Mouse (Mus musculus): Measurements from ENCODE around the gene Gm21985. TPM values are rescaled to one million over a fixed set of nuclear protein-coding genes. Genes with fewer than 3 reads are reported as not detected.

The Gm21985 gene
- polyA plus RNA-seq, 1 experiment = not detected

- Histone ChIP-seq H3K79me2 (ENCODE audit: control insufficient read depth, insufficient read depth) (no peaks in the 10 kb centered on the region), H3ac (ENCODE audit: control insufficient read depth, insufficient read length) (no peak overlapping the region), H3K4me2 (ENCODE audit: low read depth) (peak overlapping the region; percentile 74), H3K27me3 (ENCODE audit: control insufficient read depth, insufficient read depth, insufficient read length) (no peaks in the 10 kb centered on the region), H3K4me3 (no peak overlapping the region), H3K36me3 (ENCODE audit: control insufficient read depth, insufficient read depth) (no peaks in the 10 kb centered on the region)
- no peak for TF ChIP-seq E2F4 (IDR thresholded peaks at IDR 0.05; ENCODE audit: insufficient read depth)
- no peak for TF ChIP-seq USF1 (IDR thresholded peaks at IDR 0.05; ENCODE audit: low read depth)
- no peak for TF ChIP-seq MYOG (IDR thresholded peaks at IDR 0.05; ENCODE audit: control insufficient read depth in 1 of 3, insufficient read depth in 1 of 3, insufficient read length in 2 of 3, low read depth in 2 of 3)
- TF ChIP-seq MAX (IDR thresholded peaks at IDR 0.05; ENCODE audit: low read depth) = no peak
- no peak for TF ChIP-seq MYOD1 (IDR thresholded peaks at IDR 0.05; ENCODE audit: control insufficient read depth in 1 of 3, insufficient read length in 2 of 3, low read depth in 2 of 3)
- no peak for TF ChIP-seq REST (IDR thresholded peaks at IDR 0.05; ENCODE audit: insufficient read depth, insufficient read length)
- TF ChIP-seq CEBPB (IDR thresholded peaks at IDR 0.05; ENCODE audit: insufficient read depth, poor library complexity, severe bottlenecking) = no peak
- no peak for TF ChIP-seq POLR2AphosphoS2 (IDR thresholded peaks at IDR 0.05; ENCODE audit: insufficient read length, low read depth)
- no peak for TF ChIP-seq TCF3 (IDR thresholded peaks at IDR 0.05; ENCODE audit: insufficient read length, low read depth)
- no peak for TF ChIP-seq POLR2A (IDR thresholded peaks at IDR 0.05; ENCODE audit: insufficient read length, low read depth)
- TF ChIP-seq TCF12 (IDR thresholded peaks at IDR 0.05; ENCODE audit: insufficient read depth, poor library complexity, severe bottlenecking) = no peak
- TF ChIP-seq SRF (IDR thresholded peaks at IDR 0.05; ENCODE audit: control insufficient read depth, insufficient read length, low read depth) = no peak
Measured at GRCm38 (mm10) chr2:112309161-112309600, 43.1 kb downstream of the Gm21985 start.

- Histone ChIP-seq H3ac (ENCODE audit: control insufficient read depth, insufficient read length) (no peak overlapping the region), H3K4me2 (ENCODE audit: low read depth) (no peak overlapping the region), H3K4me3 (no peak overlapping the region), H3K79me2 (ENCODE audit: control insufficient read depth, insufficient read depth) (no peaks in the 10 kb centered on the region), H3K36me3 (ENCODE audit: control insufficient read depth, insufficient read depth) (no peaks in the 10 kb centered on the region), H3K27me3 (ENCODE audit: control insufficient read depth, insufficient read depth, insufficient read length) (no peaks in the 10 kb centered on the region)
- TF ChIP-seq E2F4 (IDR thresholded peaks at IDR 0.05; ENCODE audit: insufficient read depth) (no peak), REST (IDR thresholded peaks at IDR 0.05; ENCODE audit: insufficient read depth, insufficient read length) (no peak), MAX (IDR thresholded peaks at IDR 0.05; ENCODE audit: low read depth) (no peak), TCF12 (IDR thresholded peaks at IDR 0.05; ENCODE audit: insufficient read depth, poor library complexity, severe bottlenecking) (no peak), USF1 (IDR thresholded peaks at IDR 0.05; ENCODE audit: low read depth) (no peak), CEBPB (IDR thresholded peaks at IDR 0.05; ENCODE audit: insufficient read depth, poor library complexity, severe bottlenecking) (no peak), TCF3 (IDR thresholded peaks at IDR 0.05; ENCODE audit: insufficient read length, low read depth) (no peak)
Measured at GRCm38 (mm10) chr2:112315638-112316037, 49.5 kb downstream of the Gm21985 start.

GRCm38 (mm10) chr2:112318227-112318626 lies 52.1 kb downstream of the Gm21985 start:
- Histone ChIP-seq H3K27me3 (ENCODE audit: control insufficient read depth, insufficient read depth, insufficient read length) (no peaks in the 10 kb centered on the region), H3K36me3 (ENCODE audit: control insufficient read depth, insufficient read depth) (no peaks in the 10 kb centered on the region), H3K79me2 (ENCODE audit: control insufficient read depth, insufficient read depth) (no peaks in the 10 kb centered on the region), H3ac (ENCODE audit: control insufficient read depth, insufficient read length) (no peak overlapping the region), H3K4me2 (ENCODE audit: low read depth) (no peak overlapping the region), H3K4me3 (no peak overlapping the region)
- TF ChIP-seq TCF12 (IDR thresholded peaks at IDR 0.05; ENCODE audit: insufficient read depth, poor library complexity, severe bottlenecking) (no peak), MYOG (IDR thresholded peaks at IDR 0.05; ENCODE audit: control insufficient read depth in 1 of 3, insufficient read depth in 1 of 3, insufficient read length in 2 of 3, low read depth in 2 of 3) (no peak), POLR2A (IDR thresholded peaks at IDR 0.05; ENCODE audit: insufficient read length, low read depth) (no peak), REST (IDR thresholded peaks at IDR 0.05; ENCODE audit: insufficient read depth, insufficient read length) (no peak), USF1 (IDR thresholded peaks at IDR 0.05; ENCODE audit: low read depth) (no peak)

- no peaks in the 10 kb centered on the region for H3K27me3 ChIP-seq (ENCODE audit: control insufficient read depth, insufficient read depth, insufficient read length)
- H3K4me2 ChIP-seq (ENCODE audit: low read depth) = no peak overlapping the region
- TF ChIP-seq MAX (IDR thresholded peaks at IDR 0.05; ENCODE audit: low read depth) (no peak), MYOD1 (IDR thresholded peaks at IDR 0.05; ENCODE audit: control insufficient read depth in 1 of 3, insufficient read length in 2 of 3, low read depth in 2 of 3) (no peak), SRF (IDR thresholded peaks at IDR 0.05; ENCODE audit: control insufficient read depth, insufficient read length, low read depth) (no peak), POLR2AphosphoS2 (IDR thresholded peaks at IDR 0.05; ENCODE audit: insufficient read length, low read depth) (no peak), E2F4 (IDR thresholded peaks at IDR 0.05; ENCODE audit: insufficient read depth) (no peak), POLR2A (IDR thresholded peaks at IDR 0.05; ENCODE audit: insufficient read length, low read depth) (no peak), USF1 (IDR thresholded peaks at IDR 0.05; ENCODE audit: low read depth) (no peak), REST (IDR thresholded peaks at IDR 0.05; ENCODE audit: insufficient read depth, insufficient read length) (no peak), MYOG (IDR thresholded peaks at IDR 0.05; ENCODE audit: control insufficient read depth in 1 of 3, insufficient read depth in 1 of 3, insufficient read length in 2 of 3, low read depth in 2 of 3) (no peak), TCF12 (IDR thresholded peaks at IDR 0.05; ENCODE audit: insufficient read depth, poor library complexity, severe bottlenecking) (no peak), TCF3 (IDR thresholded peaks at IDR 0.05; ENCODE audit: insufficient read length, low read depth) (no peak), CEBPB (IDR thresholded peaks at IDR 0.05; ENCODE audit: insufficient read depth, poor library complexity, severe bottlenecking) (no peak)
- H3K79me2 ChIP-seq (ENCODE audit: control insufficient read depth, insufficient read depth) = no peaks in the 10 kb centered on the region
- no peak overlapping the region for H3ac ChIP-seq (ENCODE audit: control insufficient read depth, insufficient read length)
- H3K4me3 ChIP-seq = no peak overlapping the region
- no peaks in the 10 kb centered on the region for H3K36me3 ChIP-seq (ENCODE audit: control insufficient read depth, insufficient read depth)
Measured at GRCm38 (mm10) chr2:112318905-112319304, 52.8 kb downstream of the Gm21985 start.

GRCm38 (mm10) chr2:112328069-112328777 lies 62.1 kb downstream of the Gm21985 start:
- no peak overlapping the region for H3K4me2 ChIP-seq (ENCODE audit: low read depth)
- H3ac ChIP-seq (ENCODE audit: control insufficient read depth, insufficient read length) = no peak overlapping the region
- no peak overlapping the region for H3K4me3 ChIP-seq
- TF ChIP-seq TCF12 (IDR thresholded peaks at IDR 0.05; ENCODE audit: insufficient read depth, poor library complexity, severe bottlenecking) = no peak
- TF ChIP-seq POLR2A (IDR thresholded peaks at IDR 0.05; ENCODE audit: insufficient read length, low read depth) = no peak
- no peak for TF ChIP-seq POLR2AphosphoS2 (IDR thresholded peaks at IDR 0.05; ENCODE audit: insufficient read length, low read depth)
- TF ChIP-seq REST (IDR thresholded peaks at IDR 0.05; ENCODE audit: insufficient read depth, insufficient read length) = no peak
- TF ChIP-seq USF1 (IDR thresholded peaks at IDR 0.05; ENCODE audit: low read depth) = no peak
- TF ChIP-seq MYOG (IDR thresholded peaks at IDR 0.05; ENCODE audit: control insufficient read depth in 1 of 3, insufficient read depth in 1 of 3, insufficient read length in 2 of 3, low read depth in 2 of 3) = no peak
- no peak for TF ChIP-seq TCF3 (IDR thresholded peaks at IDR 0.05; ENCODE audit: insufficient read length, low read depth)
- no peak for TF ChIP-seq E2F4 (IDR thresholded peaks at IDR 0.05; ENCODE audit: insufficient read depth)
- TF ChIP-seq MYOD1 (IDR thresholded peaks at IDR 0.05; ENCODE audit: control insufficient read depth in 1 of 3, insufficient read length in 2 of 3, low read depth in 2 of 3) = no peak
- no peaks in the 10 kb centered on the region for H3K79me2 ChIP-seq (ENCODE audit: control insufficient read depth, insufficient read depth)
- no peaks in the 10 kb centered on the region for H3K36me3 ChIP-seq (ENCODE audit: control insufficient read depth, insufficient read depth)
- H3K27me3 ChIP-seq (ENCODE audit: control insufficient read depth, insufficient read depth, insufficient read length) = no peaks in the 10 kb centered on the region

All from myocyte (in vitro differentiated cells).